ENCODE assay signal across 8 mouse cellular contexts in the genomic region with DNA sequence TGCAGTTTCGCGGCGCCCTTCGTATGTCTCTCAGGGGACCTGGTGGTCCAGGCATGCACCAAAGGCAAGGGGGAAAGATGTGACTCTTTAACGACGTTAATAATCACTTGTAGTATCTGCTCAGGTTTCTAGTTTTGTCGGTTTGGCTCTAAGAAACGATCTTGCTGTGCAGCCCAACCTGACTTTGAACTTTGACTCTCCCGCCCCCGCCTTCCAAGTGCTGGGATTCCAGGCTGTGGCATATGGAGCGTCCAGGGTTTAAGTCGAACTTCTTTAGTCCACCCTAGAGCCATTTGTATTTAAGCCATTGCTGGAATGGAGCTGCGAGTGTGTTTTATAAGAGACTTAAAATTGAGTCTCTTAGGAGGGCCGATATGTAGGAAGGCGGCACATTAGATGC. TPM values are rescaled to one million over a fixed set of nuclear protein-coding genes. Genes with fewer than 3 reads are reported as not detected.
DNase-seq lines count a peak whose midpoint lies in the region; ATAC-seq and TF ChIP-seq lines count a peak whose summit lies in the region.

No protein-coding gene starts in this region.

- H3K27me3 ChIP-seq in heart, adult 2 months (ENCODE audit: control insufficient read depth, insufficient read depth, low read length), result no peaks in the 10 kb centered on the region
- no peaks in the 10 kb centered on the region for H3K27me3 ChIP-seq in intestine, embryonic 15.5 days (replicated peaks)
- no peaks in the 10 kb centered on the region for H3K27me3 ChIP-seq in liver, embryonic 16.5 days (ENCODE audit: control insufficient read depth, insufficient read depth, low read depth, low read length)

- H3K4me1 ChIP-seq in heart, adult 2 months (ENCODE audit: control insufficient read depth, insufficient read depth, low read length), result peaks cover 5% of the 10 kb centered on the region
- H3K4me1 ChIP-seq in intestine, embryonic 15.5 days (replicated peaks), result peaks cover 6% of the 10 kb centered on the region
- peaks cover 11% of the 10 kb centered on the region for H3K4me1 ChIP-seq in liver, embryonic 16.5 days (ENCODE audit: control insufficient read depth, low read depth, low read length)

- no peaks in the 10 kb centered on the region for H3K9me3 ChIP-seq in intestine, embryonic 15.5 days
- H3K9me3 ChIP-seq in liver, embryonic 16.5 days (replicated peaks; ENCODE audit: control insufficient read depth, low read length), result peaks cover 2% of the 10 kb centered on the region; the same call in 1 of the 2 replicates

- H3K27ac ChIP-seq in heart, adult 2 months, result peak overlapping the region; percentile 89
- H3K27ac ChIP-seq in intestine, embryonic 15.5 days, result peak overlapping the region; percentile 97
- peak overlapping the region; percentile 82 for H3K27ac ChIP-seq in liver, embryonic 16.5 days (ENCODE audit: low read length)

- no peak for TF ChIP-seq POLR2A in heart, adult 2 months (IDR thresholded peaks at IDR 0.05; ENCODE audit: insufficient read depth, low read depth, low read length)

- no peak for DNase-seq in heart, adult 2 months
- DNase-seq in heart, adult 9 months (ENCODE audit: low spot score in 2 of 2), result no peak
- peak; percentile 33 for DNase-seq in NIH3T3 (ENCODE audit: low read depth)
- DNase-seq in left cerebral cortex, adult 18-20 months (ENCODE audit: low spot score in 2 of 2), result no peak
- DNase-seq in B cell, adult 2 months, result no peak

- H3K4me2 ChIP-seq in intestine, embryonic 15.5 days (replicated peaks), result peak overlapping the region; percentile 77
- H3K4me2 ChIP-seq in liver, embryonic 16.5 days (ENCODE audit: low read depth, low read length), result peak overlapping the region; percentile 75

- WGBS in heart, adult 2 months, result 13% methylated on average over 15 of the region's 15 CpGs
- 15% methylated on average over 15 of the region's 15 CpGs for WGBS in intestine, embryonic 15.5 days
- 14% methylated on average over 15 of the region's 15 CpGs for WGBS in liver, embryonic 16.5 days (ENCODE audit: insufficient replicate concordance)

- peaks cover 8% of the 10 kb centered on the region; the same call in 1 of the 2 replicates for H3K36me3 ChIP-seq in heart, adult 2 months (ENCODE audit: control insufficient read depth, insufficient read depth, low read length)
- 0 out of 2 replicates have a peak, but pooled peaks cover 4% of the 10 kb centered on the region for H3K36me3 ChIP-seq in intestine, embryonic 15.5 days
- no peaks in the 10 kb centered on the region for H3K36me3 ChIP-seq in liver, embryonic 16.5 days (ENCODE audit: control insufficient read depth, insufficient read depth)

- no peaks in the 10 kb centered on the region for H3K79me2 ChIP-seq in heart, adult 2 months (replicated peaks; ENCODE audit: control insufficient read depth, insufficient read depth, low read length)

- TF ChIP-seq CTCF in heart, adult 2 months (IDR thresholded peaks at IDR 0.05), result no peak

- TF ChIP-seq EP300 in heart, adult 2 months (IDR thresholded peaks at IDR 0.05; ENCODE audit: insufficient read depth, low read depth, low read length), result no peak

- intact Hi-C loops in heart, adult 2 months (cut with DNase I), result loop anchor here (10.0 kb wide), 2 partner anchors 163 to 373 kb away; no protein-coding TSS in a partner anchor

- peak overlapping the region; percentile 80 for H3K4me3 ChIP-seq in heart, adult 2 months
- H3K4me3 ChIP-seq in intestine, embryonic 15.5 days (replicated peaks), result peak overlapping the region; percentile 98
- H3K4me3 ChIP-seq in liver, embryonic 16.5 days (ENCODE audit: low read depth, low read length), result peak overlapping the region; percentile 85

- peak overlapping the region; percentile 79 for H3K9ac ChIP-seq in heart, adult 2 months (ENCODE audit: low read depth, low read length)
- H3K9ac ChIP-seq in intestine, embryonic 15.5 days, result peak overlapping the region; percentile 83
- H3K9ac ChIP-seq in liver, embryonic 16.5 days (ENCODE audit: low read depth, low read length), result peak overlapping the region; percentile 76

- peak; percentile 16; the same call in 1 of the 2 replicates for ATAC-seq in intestine, embryonic 15.5 days
- ATAC-seq in liver, embryonic 16.5 days (ENCODE audit: low read depth), result no peak
- ATAC-seq in megakaryocyte-erythroid progenitor cell, adult 5-6 weeks (replicated peaks; ENCODE audit: low FRiP score, low TSS enrichment, poor library complexity, severe bottlenecking), result no peak

RNA-seq across cellular contexts. Expression of a gene that starts 0.4 kb away (rescaled TPM):
- total RNA-seq in heart, adult 2 months (2021), result 1 to 10 TPM; 9.4 to 9.7 TPM
- polyA plus RNA-seq in heart, adult 2 months (2012; rRNA removed), result 9.8 and 18.9 TPM in 2 replicates
- polyA plus RNA-seq in intestine, embryonic 15.5 days (2015; fragmentation: Nextera tagmentation; extraction: Ambion mirVana), result 12.9 and 13.1 TPM in 2 replicates
- polyA plus RNA-seq in liver, embryonic 16.5 days (2015; fragmentation: Nextera tagmentation; extraction: Ambion mirVana), result 3.8 and 4.0 TPM in 2 replicates
- total RNA-seq in megakaryocyte-erythroid progenitor cell, adult 5-6 weeks (2014; fragmentation: Nextera tagmentation), result 6.6 and 10.4 TPM in 2 replicates
- 5.1 and 7.7 TPM in 2 replicates for total RNA-seq in megakaryocyte-erythroid progenitor cell, adult 5-6 weeks (2017)
- 10 to 100 TPM; 16.0 to 18.7 TPM for total RNA-seq in left cerebral cortex, adult 18-20 months (2021)

RNA-seq across cellular contexts. Expression of a gene that starts 1.2 kb away (rescaled TPM):
- 10 to 100 TPM; 43.1 to 46.0 TPM for total RNA-seq in heart, adult 2 months (2021)
- polyA plus RNA-seq in heart, adult 2 months (2012; rRNA removed), result 66.7 and 89.0 TPM in 2 replicates
- 44.8 and 48.5 TPM in 2 replicates for polyA plus RNA-seq in intestine, embryonic 15.5 days (2015; fragmentation: Nextera tagmentation; extraction: Ambion mirVana)
- 105 and 124 TPM in 2 replicates for polyA plus RNA-seq in liver, embryonic 16.5 days (2015; fragmentation: Nextera tagmentation; extraction: Ambion mirVana)
- 32.8 and 38.3 TPM in 2 replicates for total RNA-seq in megakaryocyte-erythroid progenitor cell, adult 5-6 weeks (2014; fragmentation: Nextera tagmentation)
- total RNA-seq in megakaryocyte-erythroid progenitor cell, adult 5-6 weeks (2017), result 25.1 and 43.6 TPM in 2 replicates
- total RNA-seq in left cerebral cortex, adult 18-20 months (2021), result 10 to 100 TPM; 48.2 to 51.6 TPM

RNA-seq across cellular contexts. Expression of a gene that starts 45.8 kb away (rescaled TPM):
- not detected for total RNA-seq in heart, adult 2 months (2021)
- polyA plus RNA-seq in heart, adult 2 months (2012; rRNA removed), result 0.14 and 0.26 TPM in 2 replicates
- polyA plus RNA-seq in intestine, embryonic 15.5 days (2015; fragmentation: Nextera tagmentation; extraction: Ambion mirVana), result 1.1 and 1.2 TPM in 2 replicates
- polyA plus RNA-seq in liver, embryonic 16.5 days (2015; fragmentation: Nextera tagmentation; extraction: Ambion mirVana), result 0.07 TPM in 1 of 2 replicates, not detected in the other
- not detected in 2 replicates for total RNA-seq in megakaryocyte-erythroid progenitor cell, adult 5-6 weeks (2014; fragmentation: Nextera tagmentation)
- not detected in 2 replicates for total RNA-seq in megakaryocyte-erythroid progenitor cell, adult 5-6 weeks (2017)
- total RNA-seq in left cerebral cortex, adult 18-20 months (2021), result 10 to 100 TPM in 1 of 2 experiments, 1 to 10 TPM in 1; 6.2 to 11.6 TPM

RNA-seq across cellular contexts. Expression of a gene that starts 51.4 kb away (rescaled TPM):
- total RNA-seq in heart, adult 2 months (2021), result not detected
- polyA plus RNA-seq in heart, adult 2 months (2012; rRNA removed), result 0.39 TPM in 1 of 2 replicates, not detected in the other
- polyA plus RNA-seq in intestine, embryonic 15.5 days (2015; fragmentation: Nextera tagmentation; extraction: Ambion mirVana), result 1.1 and 1.7 TPM in 2 replicates
- polyA plus RNA-seq in liver, embryonic 16.5 days (2015; fragmentation: Nextera tagmentation; extraction: Ambion mirVana), result 6.1 and 7.7 TPM in 2 replicates
- not detected in 2 replicates for total RNA-seq in megakaryocyte-erythroid progenitor cell, adult 5-6 weeks (2014; fragmentation: Nextera tagmentation)
- 3.8 TPM in 1 of 2 replicates, not detected in the other for total RNA-seq in megakaryocyte-erythroid progenitor cell, adult 5-6 weeks (2017)
- total RNA-seq in left cerebral cortex, adult 18-20 months (2021), result 1 to 10 TPM; 4.9 to 5.1 TPM

RNA-seq across cellular contexts. Expression of a gene that starts 52.1 kb away (rescaled TPM):
- total RNA-seq in heart, adult 2 months (2021), result 1 to 10 TPM; 5.3 to 6.4 TPM
- 3.1 and 5.6 TPM in 2 replicates for polyA plus RNA-seq in heart, adult 2 months (2012; rRNA removed)
- 1.7 TPM in 2 replicates for polyA plus RNA-seq in intestine, embryonic 15.5 days (2015; fragmentation: Nextera tagmentation; extraction: Ambion mirVana)
- polyA plus RNA-seq in liver, embryonic 16.5 days (2015; fragmentation: Nextera tagmentation; extraction: Ambion mirVana), result 0.40 and 0.41 TPM in 2 replicates
- 6.1 and 7.7 TPM in 2 replicates for total RNA-seq in megakaryocyte-erythroid progenitor cell, adult 5-6 weeks (2014; fragmentation: Nextera tagmentation)
- 6.2 and 6.7 TPM in 2 replicates for total RNA-seq in megakaryocyte-erythroid progenitor cell, adult 5-6 weeks (2017)
- 10 to 100 TPM; 29.7 to 30.7 TPM for total RNA-seq in left cerebral cortex, adult 18-20 months (2021)

Comparison
In these comparisons a context has a peak if more than half of its experiments do, and no peak if none do; other contexts are left out.
1. RNA of a gene that starts 45.8 kb away (total RNA-seq): 6.2 to 11.6 TPM in left cerebral cortex, adult 18-20 months; not detected in heart, adult 2 months and not detected in megakaryocyte-erythroid progenitor cell, adult 5-6 weeks; every median in the first group is over 4 times any median in the second.
2. Peak in every context shown above with its lines, with median percentiles within 50 percentile points of each other: H3K27ac ChIP-seq, H3K4me3 ChIP-seq and H3K9ac ChIP-seq.